Mouse (Mus musculus): ENCODE measurements around the gene Gpatch11. TPM values are rescaled to one million over a fixed set of nuclear protein-coding genes. Genes with fewer than 3 reads are reported as not detected.

Gene Gpatch11
- polyA plus RNA-seq, 1 experiment from 2014 or later, result 64.7 TPM

GRCm38 (mm10) chr17:78797222-78797621, 38.1 kb upstream of the Gpatch11 start:
- H3K9me3 ChIP-seq (ENCODE audit: control insufficient read depth), result no peaks in the 10 kb centered on the region
- H3K27me3 ChIP-seq (replicated peaks; ENCODE audit: control insufficient read depth, insufficient read depth, low read length), result no peaks in the 10 kb centered on the region
- no peak overlapping the region for H3K4me3 ChIP-seq (ENCODE audit: low read depth, low read length)
- H3K4me2 ChIP-seq (replicated peaks; ENCODE audit: low read depth), result no peak overlapping the region
- no peak for ATAC-seq
- no peak for TF ChIP-seq CTCF (IDR thresholded peaks at IDR 0.05; ENCODE audit: low read depth)
- no peak overlapping the region for H3K9ac ChIP-seq (ENCODE audit: low read depth, low read length)
- WGBS, result 94% methylated on average over 1 of the region's 1 CpGs
- H3K27ac ChIP-seq (ENCODE audit: low read depth, low read length), result no peak overlapping the region
- H3K4me1 ChIP-seq (replicated peaks; ENCODE audit: control insufficient read depth, insufficient read depth, low read length), result no peaks in the 10 kb centered on the region
- H3K36me3 ChIP-seq (ENCODE audit: control insufficient read depth, insufficient read depth), result peaks cover 40% of the 10 kb centered on the region

GRCm38 (mm10) chr17:78809019-78809418, 26.3 kb upstream of the Gpatch11 start:
- Histone ChIP-seq H3K27ac (ENCODE audit: low read depth, low read length) (no peak overlapping the region), H3K4me1 (replicated peaks; ENCODE audit: control insufficient read depth, insufficient read depth, low read length) (no peaks in the 10 kb centered on the region), H3K4me3 (ENCODE audit: low read depth, low read length) (no peak overlapping the region), H3K4me2 (replicated peaks; ENCODE audit: low read depth) (no peak overlapping the region), H3K36me3 (ENCODE audit: control insufficient read depth, insufficient read depth) (peaks cover 39% of the 10 kb centered on the region), H3K9me3 (ENCODE audit: control insufficient read depth) (no peaks in the 10 kb centered on the region), H3K27me3 (replicated peaks; ENCODE audit: control insufficient read depth, insufficient read depth, low read length) (no peaks in the 10 kb centered on the region), H3K9ac (ENCODE audit: low read depth, low read length) (no peak overlapping the region)
- peak; percentile 77 for TF ChIP-seq CTCF (IDR thresholded peaks at IDR 0.05; ENCODE audit: low read depth)
- no peak for ATAC-seq

- Histone ChIP-seq H3K9me3 (ENCODE audit: control insufficient read depth) (no peaks in the 10 kb centered on the region), H3K4me1 (replicated peaks; ENCODE audit: control insufficient read depth, insufficient read depth, low read length) (no peaks in the 10 kb centered on the region), H3K4me3 (ENCODE audit: low read depth, low read length) (no peak overlapping the region), H3K36me3 (ENCODE audit: control insufficient read depth, insufficient read depth) (peaks cover 41% of the 10 kb centered on the region), H3K27ac (ENCODE audit: low read depth, low read length) (no peak overlapping the region), H3K4me2 (replicated peaks; ENCODE audit: low read depth) (no peak overlapping the region), H3K9ac (ENCODE audit: low read depth, low read length) (no peak overlapping the region), H3K27me3 (replicated peaks; ENCODE audit: control insufficient read depth, insufficient read depth, low read length) (no peaks in the 10 kb centered on the region)
- WGBS, result 94% methylated on average over 3 of the region's 3 CpGs
- TF ChIP-seq CTCF (IDR thresholded peaks at IDR 0.05; ENCODE audit: low read depth), result no peak
- ATAC-seq, result no peak
Observed at GRCm38 (mm10) chr17:78809582-78809981, 25.8 kb upstream of the Gpatch11 start.

GRCm38 (mm10) chr17:78824346-78824745, 11.0 kb upstream of the Gpatch11 start:
- Histone ChIP-seq H3K4me1 (replicated peaks; ENCODE audit: control insufficient read depth, insufficient read depth, low read length) (no peaks in the 10 kb centered on the region), H3K9me3 (ENCODE audit: control insufficient read depth) (no peaks in the 10 kb centered on the region), H3K4me2 (replicated peaks; ENCODE audit: low read depth) (no peak overlapping the region), H3K4me3 (ENCODE audit: low read depth, low read length) (no peak overlapping the region), H3K27me3 (replicated peaks; ENCODE audit: control insufficient read depth, insufficient read depth, low read length) (no peaks in the 10 kb centered on the region), H3K36me3 (ENCODE audit: control insufficient read depth, insufficient read depth) (peaks cover 64% of the 10 kb centered on the region), H3K27ac (ENCODE audit: low read depth, low read length) (no peak overlapping the region), H3K9ac (ENCODE audit: low read depth, low read length) (no peak overlapping the region)
- ATAC-seq, result no peak
- TF ChIP-seq CTCF (IDR thresholded peaks at IDR 0.05; ENCODE audit: low read depth), result no peak
- 94% methylated on average over 13 of the region's 13 CpGs for WGBS

- Histone ChIP-seq H3K27me3 (replicated peaks; ENCODE audit: control insufficient read depth, insufficient read depth, low read length) (no peaks in the 10 kb centered on the region), H3K9ac (ENCODE audit: low read depth, low read length) (peak overlapping the region; percentile 53; the same call in 1 of the 2 replicates), H3K4me2 (replicated peaks; ENCODE audit: low read depth) (peak overlapping the region; percentile 70), H3K4me1 (replicated peaks; ENCODE audit: control insufficient read depth, insufficient read depth, low read length) (no peaks in the 10 kb centered on the region), H3K27ac (ENCODE audit: low read depth, low read length) (peak overlapping the region; percentile 69), H3K4me3 (ENCODE audit: low read depth, low read length) (peak overlapping the region; percentile 79), H3K36me3 (ENCODE audit: control insufficient read depth, insufficient read depth) (peaks cover 19% of the 10 kb centered on the region), H3K9me3 (ENCODE audit: control insufficient read depth) (no peaks in the 10 kb centered on the region)
- WGBS, result 21% methylated on average over 2 of the region's 2 CpGs
- peak; percentile 16; the same call in 1 of the 2 replicates for TF ChIP-seq CTCF (IDR thresholded peaks at IDR 0.05; ENCODE audit: low read depth)
- no peak for ATAC-seq
Observed at GRCm38 (mm10) chr17:78836056-78836455, 689 bp downstream of the Gpatch11 start.

GRCm38 (mm10) chr17:78842271-78842928, 7.0 kb downstream of the Gpatch11 start:
- Histone ChIP-seq H3K4me3 (ENCODE audit: low read depth, low read length) (no peak overlapping the region), H3K9ac (ENCODE audit: low read depth, low read length) (no peak overlapping the region), H3K27ac (ENCODE audit: low read depth, low read length) (peak overlapping the region; percentile 57), H3K9me3 (ENCODE audit: control insufficient read depth) (no peaks in the 10 kb centered on the region), H3K27me3 (replicated peaks; ENCODE audit: control insufficient read depth, insufficient read depth, low read length) (no peaks in the 10 kb centered on the region), H3K4me1 (replicated peaks; ENCODE audit: control insufficient read depth, insufficient read depth, low read length) (no peaks in the 10 kb centered on the region), H3K36me3 (ENCODE audit: control insufficient read depth, insufficient read depth) (peaks cover 61% of the 10 kb centered on the region), H3K4me2 (replicated peaks; ENCODE audit: low read depth) (no peak overlapping the region)
- WGBS, result 48% methylated on average over 7 of the region's 7 CpGs
- ATAC-seq, result peak; percentile 83
- TF ChIP-seq CTCF (IDR thresholded peaks at IDR 0.05; ENCODE audit: low read depth), result no peak
